Mouse (Mus musculus): ENCODE data around the gene Trim63. TPM values are rescaled to one million over a fixed set of nuclear protein-coding genes. Genes with fewer than 3 reads are reported as not detected.

The Trim63 gene
- polyA plus RNA-seq, 1 experiment: 7.4 TPM

GRCm38 (mm10) chr4:134370649-134371221 lies 55.8 kb downstream of the Trim63 start:
- Histone ChIP-seq H3K36me3 (ENCODE audit: control insufficient read depth, insufficient read depth, low read length) (no peaks in the 10 kb centered on the region), H3K4me3 (ENCODE audit: insufficient read depth, low read depth, low read length) (no peak overlapping the region), H3K4me1 (ENCODE audit: control insufficient read depth, insufficient read depth, low read length) (0 out of 2 replicates have a peak, but pooled peaks cover 5% of the 10 kb centered on the region), H3K27ac (ENCODE audit: insufficient read depth, low read depth, low read length) (no peak overlapping the region), H3K27me3 (replicated peaks; ENCODE audit: control insufficient read depth, insufficient read depth, low read length) (0 out of 2 replicates have a peak, but pooled peaks cover 2% of the 10 kb centered on the region)
- TF ChIP-seq CTCF (conservative IDR thresholded peaks at IDR 0.05; ENCODE audit: insufficient read depth, insufficient read length, low read depth, low read length) (no peak), POLR2A (IDR thresholded peaks at IDR 0.05; ENCODE audit: low read depth, low read length) (no peak)
- WGBS: 11% methylated on average over 18 of the region's 18 CpGs
- DNase-seq: no peak

GRCm38 (mm10) chr4:134371316-134371855 lies 56.5 kb downstream of the Trim63 start:
- Histone ChIP-seq H3K27ac (ENCODE audit: insufficient read depth, low read depth, low read length) (no peak overlapping the region), H3K36me3 (ENCODE audit: control insufficient read depth, insufficient read depth, low read length) (no peaks in the 10 kb centered on the region), H3K4me1 (ENCODE audit: control insufficient read depth, insufficient read depth, low read length) (0 out of 2 replicates have a peak, but pooled peaks cover 5% of the 10 kb centered on the region), H3K27me3 (replicated peaks; ENCODE audit: control insufficient read depth, insufficient read depth, low read length) (0 out of 2 replicates have a peak, but pooled peaks cover 2% of the 10 kb centered on the region), H3K4me3 (ENCODE audit: insufficient read depth, low read depth, low read length) (no peak overlapping the region)
- no peak for DNase-seq
- TF ChIP-seq CTCF (conservative IDR thresholded peaks at IDR 0.05; ENCODE audit: insufficient read depth, insufficient read length, low read depth, low read length) (no peak), POLR2A (IDR thresholded peaks at IDR 0.05; ENCODE audit: low read depth, low read length) (no peak)
- 2% methylated on average over 17 of the region's 17 CpGs for WGBS

DNA sequence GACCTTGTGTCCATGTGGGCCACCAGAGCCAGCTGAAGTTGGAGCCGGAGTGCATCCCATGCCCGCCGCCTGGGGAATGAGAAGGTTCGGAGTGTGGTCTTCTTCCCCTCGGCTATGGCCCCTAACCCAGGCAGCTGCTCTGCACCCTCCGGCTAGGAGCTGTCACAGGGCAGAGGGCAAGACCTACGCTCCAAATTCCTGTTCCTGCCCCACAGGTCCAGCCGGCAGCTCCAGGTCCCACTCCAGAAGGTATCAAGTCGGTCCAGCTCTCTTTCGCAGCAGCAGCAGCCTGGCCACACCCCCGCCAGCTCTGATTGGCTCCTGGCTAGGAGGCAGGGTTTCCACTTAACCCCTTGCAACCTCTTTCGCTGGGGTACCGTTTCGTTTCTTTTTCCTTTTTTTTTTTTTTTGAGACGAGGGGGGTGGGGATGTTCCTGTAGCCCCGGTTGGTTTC lies 57.4 kb downstream of the Trim63 start:
- peak; percentile 85 for DNase-seq
- Histone ChIP-seq H3K4me1 (ENCODE audit: control insufficient read depth, insufficient read depth, low read length) (0 out of 2 replicates have a peak, but pooled peaks cover 5% of the 10 kb centered on the region), H3K27ac (ENCODE audit: insufficient read depth, low read depth, low read length) (no peak overlapping the region), H3K4me3 (ENCODE audit: insufficient read depth, low read depth, low read length) (peak overlapping the region; percentile 43), H3K27me3 (replicated peaks; ENCODE audit: control insufficient read depth, insufficient read depth, low read length) (0 out of 2 replicates have a peak, but pooled peaks cover 2% of the 10 kb centered on the region), H3K36me3 (ENCODE audit: control insufficient read depth, insufficient read depth, low read length) (no peaks in the 10 kb centered on the region)
- TF ChIP-seq POLR2A (IDR thresholded peaks at IDR 0.05; ENCODE audit: low read depth, low read length): no peak
- no peak for TF ChIP-seq CTCF (conservative IDR thresholded peaks at IDR 0.05; ENCODE audit: insufficient read depth, insufficient read length, low read depth, low read length)
- under 1% methylated on average over 16 of the region's 16 CpGs for WGBS

GRCm38 (mm10) chr4:134373295-134373694 lies 58.4 kb downstream of the Trim63 start:
- no peak for TF ChIP-seq POLR2A (IDR thresholded peaks at IDR 0.05; ENCODE audit: low read depth, low read length)
- no peak for TF ChIP-seq CTCF (conservative IDR thresholded peaks at IDR 0.05; ENCODE audit: insufficient read depth, insufficient read length, low read depth, low read length)
- Histone ChIP-seq H3K36me3 (ENCODE audit: control insufficient read depth, insufficient read depth, low read length) (no peaks in the 10 kb centered on the region), H3K27ac (ENCODE audit: insufficient read depth, low read depth, low read length) (no peak overlapping the region), H3K4me1 (ENCODE audit: control insufficient read depth, insufficient read depth, low read length) (0 out of 2 replicates have a peak, but pooled peaks cover 5% of the 10 kb centered on the region), H3K4me3 (ENCODE audit: insufficient read depth, low read depth, low read length) (no peak overlapping the region), H3K27me3 (replicated peaks; ENCODE audit: control insufficient read depth, insufficient read depth, low read length) (0 out of 2 replicates have a peak, but pooled peaks cover 2% of the 10 kb centered on the region)
- 88% methylated on average over 8 of the region's 8 CpGs for WGBS
- DNase-seq: no peak

DNA sequence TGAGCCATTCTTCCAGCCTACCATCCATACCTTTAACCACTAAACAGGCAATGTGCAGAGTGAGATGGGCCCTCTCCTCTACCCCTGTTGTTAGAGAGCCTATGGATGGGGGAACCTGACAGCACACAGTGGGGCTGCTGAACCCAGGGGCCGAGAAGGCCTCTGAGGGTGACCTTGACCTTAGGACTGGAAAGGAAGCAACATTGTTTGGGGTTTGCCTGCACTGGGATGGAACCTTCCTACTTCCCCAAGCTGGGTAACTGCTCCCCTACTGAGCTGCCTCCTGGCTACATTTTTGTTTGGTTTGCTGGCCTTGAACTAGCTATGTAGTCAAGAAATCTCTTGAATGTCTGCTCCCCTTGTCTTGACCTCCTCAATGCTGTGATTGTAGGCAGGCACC lies 59.4 kb downstream of the Trim63 start:
- no peak overlapping the region for H3K4me3 ChIP-seq (ENCODE audit: insufficient read depth, low read depth, low read length)
- no peak for DNase-seq
- H3K36me3 ChIP-seq (ENCODE audit: control insufficient read depth, insufficient read depth, low read length): no peaks in the 10 kb centered on the region
- TF ChIP-seq CTCF (conservative IDR thresholded peaks at IDR 0.05; ENCODE audit: insufficient read depth, insufficient read length, low read depth, low read length) (no peak), POLR2A (IDR thresholded peaks at IDR 0.05; ENCODE audit: low read depth, low read length) (no peak)
- 32% methylated on average over 1 of the region's 1 CpGs for WGBS
- 0 out of 2 replicates have a peak, but pooled peaks cover 5% of the 10 kb centered on the region for H3K4me1 ChIP-seq (ENCODE audit: control insufficient read depth, insufficient read depth, low read length)
- H3K27ac ChIP-seq (ENCODE audit: insufficient read depth, low read depth, low read length): no peak overlapping the region
- H3K27me3 ChIP-seq (replicated peaks; ENCODE audit: control insufficient read depth, insufficient read depth, low read length): 0 out of 2 replicates have a peak, but pooled peaks cover 2% of the 10 kb centered on the region

DNA sequence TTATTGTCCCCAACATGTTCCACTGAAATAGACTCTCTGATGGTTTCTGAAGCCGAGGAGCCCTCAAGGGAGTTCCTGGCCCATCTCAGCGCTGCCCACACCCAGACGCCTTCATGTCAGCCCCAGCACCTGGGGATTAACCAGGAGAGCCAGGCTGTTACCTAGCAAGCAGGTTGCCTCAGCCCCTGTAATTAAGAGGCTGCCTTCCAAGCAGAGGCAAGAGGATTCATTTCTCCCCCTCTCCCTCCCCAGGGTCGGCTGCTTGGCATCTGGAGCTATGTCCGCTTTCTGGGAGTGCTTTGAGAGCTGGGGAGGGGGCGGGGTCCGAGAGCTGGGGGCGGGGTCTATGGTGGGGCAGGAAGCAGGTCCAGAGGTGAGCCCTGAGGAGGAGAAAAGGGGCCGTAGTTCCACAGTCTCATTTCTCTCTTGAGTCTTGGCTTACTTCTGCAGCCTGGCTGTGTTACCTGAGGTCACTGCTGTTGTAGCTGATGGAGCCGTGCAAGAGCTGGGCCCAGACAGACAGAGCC lies 63.2 kb downstream of the Trim63 start:
- Histone ChIP-seq H3K36me3 (ENCODE audit: control insufficient read depth, insufficient read depth, low read length) (no peaks in the 10 kb centered on the region), H3K4me3 (ENCODE audit: insufficient read depth, low read depth, low read length) (no peak overlapping the region), H3K27me3 (replicated peaks; ENCODE audit: control insufficient read depth, insufficient read depth, low read length) (no peaks in the 10 kb centered on the region), H3K27ac (ENCODE audit: insufficient read depth, low read depth, low read length) (no peak overlapping the region), H3K4me1 (ENCODE audit: control insufficient read depth, insufficient read depth, low read length) (no peaks in the 10 kb centered on the region)
- no peak for DNase-seq
- no peak for TF ChIP-seq CTCF (conservative IDR thresholded peaks at IDR 0.05; ENCODE audit: insufficient read depth, insufficient read length, low read depth, low read length)
- no peak for TF ChIP-seq POLR2A (IDR thresholded peaks at IDR 0.05; ENCODE audit: low read depth, low read length)
- 57% methylated on average over 10 of the region's 10 CpGs for WGBS

Other genes starting within 250 kb of the Trim63 start
- 14.8 and 65.1 TPM in 2 replicates for gene Cd52, start 220.0 kb upstream of the Trim63 start, polyA plus RNA-seq (2012; rRNA removed)
- gene Ubxn11, start 212.6 kb upstream of the Trim63 start, polyA plus RNA-seq (2012; rRNA removed): 5.6 and 5.9 TPM in 2 replicates
- gene Sh3bgrl3, start 186.3 kb upstream of the Trim63 start, polyA plus RNA-seq (2012; rRNA removed): 262 and 323 TPM in 2 replicates
- 28.3 and 38.9 TPM in 2 replicates for gene Cep85, start 128.0 kb upstream of the Trim63 start, polyA plus RNA-seq (2012; rRNA removed)
- gene Gm7534, start 112.1 kb upstream of the Trim63 start, polyA plus RNA-seq (2012; rRNA removed): not detected in 2 replicates
- 0.38 and 0.69 TPM in 2 replicates for gene Catsper4, start 87.7 kb upstream of the Trim63 start, polyA plus RNA-seq (2012; rRNA removed)
- gene Cnksr1, start 76.7 kb upstream of the Trim63 start, polyA plus RNA-seq (2012; rRNA removed): 14.9 and 17.3 TPM in 2 replicates
- not detected in 2 replicates for gene E130218I03Rik, start 71.5 kb upstream of the Trim63 start, polyA plus RNA-seq (2012; rRNA removed)
- gene Zfp593, start 69.5 kb upstream of the Trim63 start, polyA plus RNA-seq (2012; rRNA removed): 6.0 and 6.4 TPM in 2 replicates
- gene Gm30191, start 68.2 kb upstream of the Trim63 start, polyA plus RNA-seq (2012; rRNA removed): 0.27 TPM in 1 of 2 replicates, not detected in the other
- gene Grrp1, start 61.0 kb upstream of the Trim63 start, polyA plus RNA-seq (2012; rRNA removed): 11.5 and 11.8 TPM in 2 replicates
- 3.3 and 3.4 TPM in 2 replicates for gene Pdik1l, start 27.2 kb upstream of the Trim63 start, polyA plus RNA-seq (2012; rRNA removed)
- 32.3 and 33.3 TPM in 2 replicates for gene Slc30a2, start 28.1 kb downstream of the Trim63 start, polyA plus RNA-seq (2012; rRNA removed)
- 1.1 and 1.3 TPM in 2 replicates for gene Extl1, start 68.7 kb downstream of the Trim63 start, polyA plus RNA-seq (2012; rRNA removed)
- 96.9 and 102 TPM in 2 replicates for gene Pafah2, start 81.2 kb downstream of the Trim63 start, polyA plus RNA-seq (2012; rRNA removed)
- 9.8 and 24.9 TPM in 2 replicates for gene Stmn1, start 153.2 kb downstream of the Trim63 start, polyA plus RNA-seq (2012; rRNA removed)
- 58.7 and 74.3 TPM in 2 replicates for gene Paqr7, start 181.6 kb downstream of the Trim63 start, polyA plus RNA-seq (2012; rRNA removed)
- 0.07 and 0.09 TPM in 2 replicates for gene Aunip, start 195.9 kb downstream of the Trim63 start, polyA plus RNA-seq (2012; rRNA removed)
- 133 and 149 TPM in 2 replicates for gene Mtfr1l, start 220.3 kb downstream of the Trim63 start, polyA plus RNA-seq (2012; rRNA removed)
- 9.8 and 10.2 TPM in 2 replicates for gene Selenon, start 237.0 kb downstream of the Trim63 start, polyA plus RNA-seq (2012; rRNA removed)

Data from kidney, adult 2 months (tissue).